24 mouse cellular contexts compared by ENCODE assay signal in the genomic region with DNA sequence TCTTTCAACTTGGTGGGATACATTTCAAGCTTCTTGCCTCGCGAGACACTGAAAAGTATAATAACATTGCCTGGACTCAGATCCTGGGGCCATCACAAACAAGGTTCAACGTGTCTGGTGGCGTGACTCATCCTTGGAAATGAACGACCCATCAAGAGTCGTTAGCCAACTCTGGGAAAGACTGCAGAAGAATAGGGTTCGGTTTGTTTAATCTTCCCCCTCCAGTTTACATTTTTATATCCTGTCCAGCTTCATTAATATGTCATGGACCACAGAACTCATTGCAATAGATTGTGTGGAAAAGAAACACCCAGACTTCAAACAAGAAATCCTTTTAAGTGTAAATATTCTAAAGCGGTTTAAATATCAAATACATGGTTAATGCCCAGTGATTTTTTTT.
"Had no signal": no experiment of that assay in that cellular context is flagged by ENCODE, and none has a peak within 500 bp of the region (broad histone marks: within the 10 kb centered on the region; RNA-seq: fewer than 3 reads in every experiment).

No protein-coding gene starts in this region.

- H3K27ac ChIP-seq: gastrocnemius, adult 2 months; heart, adult 2 months; heart, embryonic 13.5 days; heart, embryonic 15.5 days; hindbrain, embryonic 13.5 days; hindbrain, embryonic 15.5 days; hindbrain, postnatal 0 days; kidney, embryonic 15.5 days; kidney, postnatal 0 days; limb, embryonic 13.5 days had no signal

- H3K9ac ChIP-seq: heart, embryonic 13.5 days; heart, embryonic 15.5 days; hindbrain, embryonic 13.5 days; hindbrain, embryonic 15.5 days; kidney, embryonic 15.5 days; limb, embryonic 13.5 days had no signal

- H3K9me3 ChIP-seq: heart, embryonic 13.5 days; heart, embryonic 15.5 days; hindbrain, embryonic 13.5 days; hindbrain, embryonic 15.5 days; kidney, embryonic 15.5 days; limb, embryonic 13.5 days had no signal

- H3K4me3 ChIP-seq: gastrocnemius, adult 2 months; heart, adult 2 months; heart, embryonic 13.5 days; heart, embryonic 15.5 days; hindbrain, embryonic 13.5 days; hindbrain, embryonic 15.5 days; kidney, embryonic 15.5 days; limb, embryonic 13.5 days had no signal

- H3K4me2 ChIP-seq: heart, embryonic 11.5 days; heart, embryonic 13.5 days; heart, embryonic 15.5 days; hindbrain, embryonic 13.5 days; hindbrain, embryonic 15.5 days; kidney, embryonic 15.5 days; limb, embryonic 13.5 days had no signal

- H3K27me3 ChIP-seq: heart, embryonic 13.5 days; heart, embryonic 15.5 days; hindbrain, embryonic 13.5 days; hindbrain, embryonic 15.5 days; kidney, embryonic 15.5 days; limb, embryonic 13.5 days had no signal

- DNase-seq: gastrocnemius, adult 2 months; gastrocnemius, postnatal 14 days; gastrocnemius, postnatal 36 days; heart, adult 11 months; heart, adult 2 months; heart, postnatal 14 days; heart, postnatal 36 days; kidney, adult 11 months; kidney, adult 9 months; kidney, postnatal 14 days; kidney, postnatal 36 days; layer of hippocampus, adult 9-11 months; layer of hippocampus, postnatal 36 days; left cerebral cortex, postnatal 4 days had no signal

- ATAC-seq: hindbrain, postnatal 0 days; intestine, embryonic 16.5 days had no signal

- H3K4me1 ChIP-seq: heart, embryonic 15.5 days; hindbrain, embryonic 13.5 days; hindbrain, embryonic 15.5 days; kidney, embryonic 15.5 days had no signal

- H3K36me3 ChIP-seq: hindbrain, embryonic 15.5 days had no signal
